Mouse (Mus musculus) retina, postnatal 1 day (tissue): ENCODE results near the gene Gm42517.

Experiments used
- DNase-seq: peaks from one replicate; pipeline ENCODE4 v3.0.0-alpha.2; 2012

Gene Gm42517

DNA sequence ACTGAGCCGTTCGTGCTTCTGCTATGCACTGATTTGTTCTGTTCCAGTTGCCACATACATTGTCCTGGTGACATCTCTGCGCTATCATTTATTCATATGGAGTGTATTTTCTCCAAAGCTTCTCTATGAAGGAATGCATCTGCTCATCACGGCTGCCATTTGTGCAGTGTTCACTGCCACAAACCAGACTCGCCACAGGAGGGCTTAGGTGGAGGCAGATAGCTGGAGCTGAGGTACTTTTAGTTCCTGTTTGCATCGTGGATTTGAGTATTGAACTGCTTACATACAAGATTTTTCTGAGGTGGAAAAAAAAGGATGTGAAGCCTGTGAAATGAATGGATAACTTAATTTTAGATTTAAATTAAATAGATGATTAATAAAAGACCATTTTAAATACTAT is 19.9 kb downstream of the Gm42517 start:
- no peak for DNase-seq

- no peak for DNase-seq
These were observed 22.2 kb downstream of the Gm42517 start for GRCm38 (mm10) chr5:108345313-108346071.

- DNase-seq, result no peak
These were observed 24.0 kb downstream of the Gm42517 start for GRCm38 (mm10) chr5:108343680-108344170.

- DNase-seq, result no peak
These were observed 29.7 kb downstream of the Gm42517 start for GRCm38 (mm10) chr5:108338049-108338448.

- DNase-seq, result no peak
These were observed 30.3 kb downstream of the Gm42517 start for GRCm38 (mm10) chr5:108337385-108337784.

GRCm38 (mm10) chr5:108331051-108331450 is 36.7 kb downstream of the Gm42517 start:
- DNase-seq, result no peak
